ENCODE assay signal across 26 mouse cellular contexts in the genomic region with DNA sequence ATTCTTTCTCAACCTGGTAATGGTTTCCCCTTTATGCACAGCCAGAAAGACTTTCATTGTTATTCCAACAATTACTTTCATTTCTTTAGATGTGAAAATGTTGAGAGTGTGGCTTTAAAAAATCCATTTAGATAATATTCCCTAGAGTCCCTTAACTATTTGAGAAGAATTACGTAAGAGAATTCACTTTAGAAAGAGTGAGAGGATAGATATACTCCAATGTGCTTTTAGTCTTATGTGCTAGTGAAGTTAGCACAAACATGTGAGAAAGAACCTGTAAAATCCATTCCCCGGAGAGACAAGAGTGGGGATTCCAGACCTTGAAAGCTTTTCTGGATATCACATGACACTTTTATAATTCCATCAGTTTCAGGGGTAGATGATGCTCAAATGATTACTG.
"Had no signal": no experiment of that assay in that cellular context is flagged by ENCODE, and none has a peak within 500 bp of the region (broad histone marks: within the 10 kb centered on the region; RNA-seq: fewer than 3 reads in every experiment).

No protein-coding gene starts in this region.

- H3K36me3 ChIP-seq: heart, embryonic 10.5 days; heart, embryonic 12.5 days; hindbrain, embryonic 10.5 days; hindbrain, embryonic 12.5 days; intestine, embryonic 15.5 days; limb, embryonic 10.5 days; limb, embryonic 12.5 days; liver, embryonic 13.5 days; liver, embryonic 15.5 days had no signal

- H3K9me3 ChIP-seq: intestine, embryonic 15.5 days had no signal

- H3K27ac ChIP-seq: heart, embryonic 10.5 days; hindbrain, embryonic 10.5 days; hindbrain, embryonic 12.5 days; hindbrain, embryonic 14.5 days; intestine, embryonic 15.5 days; layer of hippocampus, adult 2 months; left cerebral cortex, adult 2 months; limb, embryonic 10.5 days; limb, embryonic 12.5 days; liver, embryonic 13.5 days; liver, embryonic 15.5 days had no signal

- H3K4me1 ChIP-seq: heart, embryonic 10.5 days; heart, embryonic 12.5 days; hindbrain, embryonic 10.5 days; hindbrain, embryonic 12.5 days; intestine, embryonic 15.5 days; limb, embryonic 10.5 days; limb, embryonic 12.5 days; liver, embryonic 13.5 days; liver, embryonic 15.5 days had no signal

- H3K4me3 ChIP-seq: heart, embryonic 10.5 days; heart, embryonic 12.5 days; hindbrain, embryonic 10.5 days; hindbrain, embryonic 12.5 days; intestine, embryonic 15.5 days; layer of hippocampus, adult 2 months; left cerebral cortex, adult 2 months; limb, embryonic 10.5 days; limb, embryonic 12.5 days; liver, embryonic 13.5 days; liver, embryonic 15.5 days had no signal

- H3K4me2 ChIP-seq: heart, embryonic 12.5 days; hindbrain, embryonic 12.5 days; hindbrain, embryonic 14.5 days; intestine, embryonic 15.5 days; limb, embryonic 12.5 days; liver, embryonic 11.5 days; liver, embryonic 13.5 days; liver, embryonic 15.5 days had no signal

- DNase-seq: gastrocnemius, postnatal 14 days; heart, adult 18-20 months; heart, postnatal 10 days; heart, postnatal 4 days; kidney, adult 18-20 months; kidney, adult 8-10 months; kidney, postnatal 10 days; kidney, postnatal 25 days; kidney, postnatal 4 days; liver; liver, embryonic 13.5 days had no signal

- ATAC-seq: hindbrain, embryonic 16.5 days; inflammation-experienced regulatory T-cells, adult 6 months; intestine, embryonic 15.5 days; intestine, postnatal 0 days had no signal

- H3K27me3 ChIP-seq: heart, embryonic 12.5 days; hindbrain, embryonic 12.5 days; intestine, embryonic 15.5 days; limb, embryonic 12.5 days; liver, embryonic 13.5 days; liver, embryonic 15.5 days had no signal

- H3K9ac ChIP-seq: heart, embryonic 12.5 days; hindbrain, embryonic 12.5 days; hindbrain, embryonic 14.5 days; intestine, embryonic 15.5 days; limb, embryonic 12.5 days; liver, embryonic 13.5 days; liver, embryonic 15.5 days had no signal
